Mouse (Mus musculus): ENCODE measurements around the gene Cadm4.
A peak's percentile ranks its signal among the peaks of the same experiment; 100 is the strongest.

Cadm4 gene

GRCm38 (mm10) chr7:24531211-24531971 is 49.6 kb downstream of the Cadm4 start:
- peak; percentile 75 for DNase-seq (ENCODE audit: low read depth, low spot score)

GRCm38 (mm10) chr7:24533031-24533571 is 51.3 kb downstream of the Cadm4 start:
- no peak for DNase-seq (ENCODE audit: low read depth, low spot score)

- no peak for DNase-seq (ENCODE audit: low read depth, low spot score)
Observed at GRCm38 (mm10) chr7:24533806-24534205, 52.0 kb downstream of the Cadm4 start.

GRCm38 (mm10) chr7:24534301-24534700 is 52.5 kb downstream of the Cadm4 start:
- DNase-seq (ENCODE audit: low read depth, low spot score), result no peak

- DNase-seq (ENCODE audit: low read depth, low spot score), result no peak
Observed at GRCm38 (mm10) chr7:24537081-24537480, 55.3 kb downstream of the Cadm4 start.

- DNase-seq (ENCODE audit: low read depth, low spot score), result no peak
Observed at GRCm38 (mm10) chr7:24537591-24537990, 55.8 kb downstream of the Cadm4 start.

GRCm38 (mm10) chr7:24538154-24538553 is 56.3 kb downstream of the Cadm4 start:
- no peak for DNase-seq (ENCODE audit: low read depth, low spot score)

GRCm38 (mm10) chr7:24538701-24539100 is 56.9 kb downstream of the Cadm4 start:
- DNase-seq (ENCODE audit: low read depth, low spot score), result no peak

- DNase-seq (ENCODE audit: low read depth, low spot score), result no peak
Observed at GRCm38 (mm10) chr7:24539686-24540085, 57.9 kb downstream of the Cadm4 start.

GRCm38 (mm10) chr7:24544506-24544905 is 62.7 kb downstream of the Cadm4 start:
- peak; percentile 39 for DNase-seq (ENCODE audit: low read depth, low spot score)

GRCm38 (mm10) chr7:24546068-24546614 is 64.3 kb downstream of the Cadm4 start, which contains the start of the genes Pinlyp and Xrcc1:
Pinlyp (minus strand) TSS chr7:24546118.
Xrcc1 (plus strand) TSS chr7:24546289.
- DNase-seq (ENCODE audit: low read depth, low spot score), result no peak

- peak; percentile 99 for DNase-seq (ENCODE audit: low read depth, low spot score)
Observed at GRCm38 (mm10) chr7:24546634-24547389, 65.0 kb downstream of the Cadm4 start.

GRCm38 (mm10) chr7:24547534-24548036 is 65.8 kb downstream of the Cadm4 start:
- no peak for DNase-seq (ENCODE audit: low read depth, low spot score)

- no peak for DNase-seq (ENCODE audit: low read depth, low spot score)
Observed at GRCm38 (mm10) chr7:24551985-24552759, 70.3 kb downstream of the Cadm4 start.

All from CD4-positive, CD25-positive, alpha-beta regulatory T cell, adult 2 months (primary cell).